Mouse (Mus musculus) Muller cell, postnatal 12 days (primary cell): ENCODE data around the gene Mb.

ENCODE experiments used
- DNase-seq: peaks from one replicate; pipeline ENCODE4 v3.0.0-alpha.2; 2015; ENCODE audit errors: inconsistent ontology term

Gene Mb

GRCm38 (mm10) chr15:77050570-77050969 is at the start of gene Mb:
Mb (minus strand) TSS chr15:77050670.
- no peak for DNase-seq

DNA sequence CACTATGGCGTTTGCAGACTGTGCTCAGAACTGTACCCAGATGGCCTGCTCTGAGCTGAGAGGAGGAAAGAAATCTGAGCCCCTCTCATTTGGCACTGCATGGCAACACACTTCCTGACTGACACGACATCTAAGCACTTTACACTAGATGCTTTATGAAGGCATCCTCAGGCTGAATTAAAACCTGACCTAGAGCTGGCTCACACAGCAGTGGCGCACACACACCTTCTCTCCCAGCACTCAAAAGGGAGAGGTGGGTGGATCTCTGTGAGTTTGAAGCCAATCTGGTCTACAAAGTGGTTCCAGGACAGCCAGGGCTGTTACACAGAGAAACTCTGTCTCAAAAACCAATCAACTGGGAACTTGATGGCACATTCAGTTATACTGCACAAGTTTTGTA is 49.3 kb upstream of the Mb start:
- no peak for DNase-seq

- no peak for DNase-seq
Measured at GRCm38 (mm10) chr15:77097358-77097757, 46.9 kb upstream of the Mb start.

DNA sequence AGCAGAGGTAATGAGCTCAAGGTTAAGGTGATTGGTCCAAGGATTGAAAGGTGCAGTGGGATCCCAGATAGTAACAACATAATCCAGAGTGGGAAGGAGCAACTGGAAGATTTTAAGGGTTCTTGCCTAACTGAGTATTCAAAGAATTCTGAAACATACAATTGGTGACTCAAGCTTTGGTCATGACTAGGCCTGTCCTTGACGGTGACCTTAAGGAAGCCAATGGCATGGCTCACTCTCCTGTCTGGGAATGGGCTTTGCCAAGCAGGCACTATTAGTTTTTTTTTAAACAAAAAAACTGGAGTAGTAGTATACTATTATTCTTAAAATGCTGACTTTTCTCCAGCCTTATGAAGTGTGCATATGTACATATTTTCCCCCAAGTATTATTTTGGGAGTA is 44.7 kb upstream of the Mb start:
- no peak for DNase-seq

GRCm38 (mm10) chr15:77094431-77094830 is 44.0 kb upstream of the Mb start:
- DNase-seq: no peak

DNA sequence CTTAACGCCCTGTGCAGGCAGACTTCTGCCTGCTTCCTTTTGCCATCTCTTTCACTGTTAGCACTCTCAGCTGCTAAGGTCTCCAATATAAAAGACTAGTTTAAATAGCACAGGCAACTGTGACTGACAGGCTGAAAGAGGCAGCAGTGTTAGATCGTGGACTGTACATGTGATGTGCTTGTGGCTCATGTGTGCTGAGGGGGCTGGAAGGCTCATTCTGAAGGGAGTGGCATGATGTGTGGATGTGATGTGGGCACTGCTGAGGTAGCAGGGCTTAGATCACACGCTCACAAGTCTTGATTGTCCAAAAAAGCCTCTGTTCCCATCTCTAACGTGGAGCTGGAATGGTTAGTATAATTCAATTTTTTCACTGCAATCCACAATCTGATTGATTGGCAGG is 40.9 kb upstream of the Mb start:
- DNase-seq: no peak

GRCm38 (mm10) chr15:77090531-77090930 is 40.1 kb upstream of the Mb start:
- no peak for DNase-seq

DNA sequence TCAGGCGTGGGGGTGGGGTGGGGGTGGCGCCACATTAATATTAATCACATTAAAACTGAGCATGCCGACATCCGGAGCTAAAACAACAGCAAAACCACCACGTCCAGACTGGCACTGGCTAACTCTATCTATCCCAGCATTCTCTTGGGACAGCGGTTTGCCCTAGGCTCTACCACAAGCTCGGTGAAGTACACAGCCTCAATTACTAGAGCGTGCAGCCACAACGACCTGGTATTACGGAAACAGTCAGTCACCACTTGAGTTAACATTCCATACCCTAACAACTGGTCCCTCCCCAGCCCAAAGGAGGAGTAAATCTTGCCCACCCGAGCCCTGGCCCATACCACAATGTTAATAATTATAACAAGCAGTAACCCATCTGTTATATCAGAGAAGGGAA is 38.8 kb upstream of the Mb start:
- DNase-seq: no peak

- DNase-seq: no peak
Measured at GRCm38 (mm10) chr15:77086488-77086887, 36.0 kb upstream of the Mb start.

DNA sequence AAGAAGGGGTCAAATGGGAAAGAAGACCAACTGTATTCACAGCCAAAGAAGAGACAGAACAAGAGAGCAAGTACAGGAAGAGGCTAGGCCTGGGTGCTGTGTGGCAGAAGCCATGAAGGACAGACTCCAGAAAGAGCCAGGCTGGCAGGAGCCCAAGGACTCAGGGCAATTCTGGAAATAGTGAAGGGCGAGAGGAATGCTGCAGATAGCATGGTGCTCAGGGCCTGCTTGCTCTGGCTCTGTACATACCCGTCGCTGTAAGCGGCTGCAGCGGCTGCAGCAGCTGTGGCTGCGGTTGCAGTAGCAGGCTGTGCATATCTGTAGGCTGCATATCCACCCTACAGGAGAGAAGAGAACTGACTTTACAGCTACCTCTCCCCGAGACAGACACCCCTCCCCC is 35.3 kb upstream of the Mb start:
- no peak for DNase-seq

DNA sequence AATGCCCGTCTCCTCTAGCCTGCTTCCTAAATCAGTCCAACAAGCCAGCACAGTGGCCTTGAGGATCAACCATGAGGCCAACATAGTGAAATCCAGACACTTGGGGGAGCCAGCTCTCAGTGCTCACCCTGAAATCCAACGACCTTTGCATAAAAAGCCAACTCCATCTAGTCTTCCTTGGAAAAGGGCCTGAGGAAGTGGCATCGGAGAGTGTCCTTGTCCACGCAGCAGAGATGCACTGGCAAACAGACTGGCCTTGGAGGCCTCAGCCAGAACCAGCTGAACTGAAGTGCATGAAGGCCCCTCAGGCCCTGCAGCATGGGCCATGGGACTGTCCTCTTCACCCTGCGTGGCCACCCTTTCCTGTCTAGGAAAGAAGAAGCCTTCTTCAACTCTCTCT is 31.0 kb upstream of the Mb start:
- DNase-seq: no peak

DNA sequence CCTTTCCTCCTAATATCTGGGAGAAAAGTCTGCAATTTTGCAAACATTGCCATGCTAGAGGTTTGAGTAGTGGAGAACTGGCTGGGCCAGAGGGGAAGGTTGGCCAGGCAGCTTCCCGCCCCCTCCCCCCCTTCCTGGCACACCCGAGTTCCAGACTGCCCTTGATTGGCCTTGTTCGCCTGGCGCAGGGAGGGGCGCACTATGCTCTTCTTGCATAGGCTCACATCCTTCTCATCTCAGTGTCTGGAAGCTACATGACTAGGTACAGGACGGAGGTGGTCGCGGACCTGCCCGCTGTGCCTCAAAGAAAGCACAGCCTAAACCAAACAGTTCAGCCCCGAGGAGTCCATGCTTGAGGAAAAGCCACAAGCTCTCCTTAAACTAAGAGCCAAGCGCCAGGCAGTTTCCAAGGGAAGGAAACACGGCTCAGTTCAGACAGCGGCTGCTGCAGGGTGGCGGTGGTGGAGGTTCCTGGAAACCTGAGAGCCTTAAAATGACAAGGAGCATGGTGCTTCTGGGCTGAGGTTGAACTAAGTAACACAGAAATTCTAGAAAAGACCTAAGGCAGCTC is 30.3 kb upstream of the Mb start:
- no peak for DNase-seq

- DNase-seq: peak; percentile 40
Measured at GRCm38 (mm10) chr15:77079890-77080361, 29.5 kb upstream of the Mb start.

GRCm38 (mm10) chr15:77079256-77079822 is 28.9 kb upstream of the Mb start:
- DNase-seq: no peak

- no peak for DNase-seq
Measured at GRCm38 (mm10) chr15:77078786-77079185, 28.3 kb upstream of the Mb start.

DNA sequence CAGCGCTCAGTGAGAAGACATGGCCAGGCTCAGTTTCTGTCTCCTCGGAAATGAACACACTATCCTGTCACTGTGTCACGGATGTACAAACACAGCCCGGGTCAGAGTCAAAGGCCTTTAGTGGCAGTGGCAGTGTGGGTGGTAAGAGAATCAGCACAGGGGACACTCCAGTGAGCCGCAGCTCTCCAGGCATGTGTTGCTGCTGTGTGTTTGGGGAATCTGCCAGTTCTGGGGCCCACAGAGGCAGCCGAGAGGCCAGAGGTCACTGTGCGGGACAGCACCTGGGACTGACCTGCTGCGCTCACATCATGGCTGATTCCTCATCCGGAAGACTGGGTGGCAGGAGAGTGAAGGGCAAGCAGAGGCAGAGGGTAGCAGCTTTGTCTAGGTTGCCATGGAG is 27.4 kb upstream of the Mb start:
- DNase-seq: no peak

DNA sequence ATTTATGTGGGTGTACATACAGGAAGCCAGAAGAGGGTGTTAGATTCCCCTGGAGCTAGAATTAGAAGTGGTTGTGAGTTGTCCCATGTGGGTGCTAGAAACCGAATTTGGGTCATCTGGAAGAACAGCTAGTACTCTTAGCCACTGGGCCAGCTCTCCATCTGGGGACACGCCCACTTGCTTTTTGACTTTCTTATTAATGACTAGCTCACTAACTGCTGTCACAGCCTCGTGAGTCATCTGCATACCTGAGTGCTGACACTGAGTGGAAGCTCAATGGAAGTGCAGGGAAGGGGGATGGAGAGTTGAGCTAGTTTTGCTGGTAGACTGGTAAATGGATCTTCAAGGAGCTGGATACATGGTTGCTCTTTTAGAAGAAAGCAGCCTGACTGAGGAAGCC is 26.1 kb upstream of the Mb start:
- DNase-seq: peak; percentile 62

GRCm38 (mm10) chr15:77072556-77073163 is 22.2 kb upstream of the Mb start:
- DNase-seq: no peak

DNA sequence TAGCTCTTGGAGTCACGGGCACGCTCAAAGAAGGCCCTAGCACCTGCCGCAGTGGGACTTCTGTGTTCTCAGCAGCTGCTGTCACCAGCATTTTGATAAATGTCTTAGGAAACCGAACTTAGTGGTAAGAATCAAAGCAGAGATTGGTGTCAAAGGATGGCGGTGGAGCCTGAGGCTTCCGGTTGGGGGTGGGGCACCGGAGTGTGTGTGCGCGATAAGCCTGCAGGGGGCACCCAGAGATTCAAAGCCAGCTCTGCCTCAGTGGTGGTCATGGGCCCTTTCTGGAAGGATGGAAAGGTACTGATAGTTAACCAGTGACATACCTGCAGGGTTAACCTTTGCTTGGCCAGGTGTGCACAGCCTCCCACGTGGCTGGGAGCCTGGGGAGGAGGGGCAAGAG is 21.0 kb upstream of the Mb start:
- no peak for DNase-seq

GRCm38 (mm10) chr15:77070745-77071268 is 20.3 kb upstream of the Mb start:
- DNase-seq: no peak

DNA sequence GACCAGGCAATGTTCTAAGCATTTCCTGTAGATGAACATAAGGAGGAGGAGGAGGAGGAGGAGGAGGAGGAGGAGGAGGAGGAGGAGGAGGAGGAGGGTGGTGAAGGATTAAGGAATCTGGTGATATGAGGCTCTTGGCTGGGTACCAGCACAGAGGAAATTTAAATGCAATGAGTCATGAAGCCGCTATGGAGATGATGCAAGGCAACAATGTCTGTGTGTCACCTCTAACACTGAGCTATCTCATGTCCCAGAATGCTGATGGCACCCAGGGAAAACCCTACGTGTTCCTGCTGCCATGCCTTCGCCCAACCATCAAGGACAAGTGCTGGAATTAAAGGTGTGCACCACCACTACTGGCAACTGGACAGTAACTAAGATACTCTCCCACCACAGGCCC is 18.5 kb upstream of the Mb start:
- DNase-seq: peak; percentile 67

GRCm38 (mm10) chr15:77068439-77068861 is 18.0 kb upstream of the Mb start:
- peak; percentile 94 for DNase-seq

GRCm38 (mm10) chr15:77066233-77066632 is 15.8 kb upstream of the Mb start:
- DNase-seq: no peak
